Mouse (Mus musculus) heart, adult 9 months (tissue): Measurements from ENCODE around the gene Slfnl1.

Experiments
- DNase-seq, 2 experiments: peaks; one replicate each; pipeline ENCODE4 v3.0.0; 2022; ENCODE audit warnings: low spot score in 2 of 2

Slfnl1 gene

GRCm38 (mm10) chr4:120531986-120532385, at the start of gene Slfnl1:
TSS of gene Slfnl1 (plus strand) at chr4:120532231.
- no peak for DNase-seq

- peak; percentile 6 to 7 for DNase-seq
Observed at GRCm38 (mm10) chr4:120487707-120488106, 44.3 kb upstream of the Slfnl1 start.

DNA sequence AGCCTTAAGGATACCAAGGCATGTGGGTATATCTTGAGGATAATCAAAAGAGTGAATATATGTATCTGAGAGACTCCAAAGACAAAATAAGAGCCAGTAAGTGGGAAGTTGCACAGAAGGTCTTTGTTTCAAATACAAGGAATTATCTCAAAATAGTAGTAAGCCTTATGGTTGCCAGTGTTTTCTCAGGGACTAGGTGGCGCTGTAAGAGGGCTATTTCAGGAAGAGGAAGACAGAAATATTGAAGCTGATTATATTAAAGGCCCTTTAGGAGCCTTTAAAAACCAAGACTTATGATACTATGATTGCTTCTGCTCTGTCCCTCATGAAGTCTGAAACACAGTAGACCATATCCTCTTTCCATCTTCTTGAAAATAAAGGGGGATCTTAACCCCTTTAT, 25.1 kb upstream of the Slfnl1 start:
- DNase-seq = no peak

GRCm38 (mm10) chr4:120511203-120511602, 20.8 kb upstream of the Slfnl1 start:
- no peak for DNase-seq

DNA sequence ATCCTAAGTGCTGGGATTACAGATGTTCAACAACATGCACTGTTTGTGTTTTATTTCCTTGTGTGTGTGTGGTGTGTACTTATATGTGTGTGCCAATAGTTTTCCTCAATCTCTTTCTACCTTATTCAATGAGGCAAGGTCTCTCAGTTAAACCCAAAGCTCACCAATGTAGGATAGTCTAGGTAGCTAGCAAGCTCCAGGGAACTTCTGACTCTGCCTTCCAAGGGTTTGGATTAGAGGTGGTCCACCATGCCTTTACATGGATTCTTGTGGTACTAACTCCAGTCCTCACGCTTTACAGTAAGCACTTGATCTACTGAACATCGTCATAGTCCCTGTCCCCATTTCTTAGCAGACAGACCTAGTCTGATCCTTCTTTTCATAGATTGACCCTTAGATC, 17.7 kb upstream of the Slfnl1 start:
- DNase-seq = no peak

- DNase-seq = no peak
Observed at GRCm38 (mm10) chr4:120516491-120516890, 15.5 kb upstream of the Slfnl1 start.

DNA sequence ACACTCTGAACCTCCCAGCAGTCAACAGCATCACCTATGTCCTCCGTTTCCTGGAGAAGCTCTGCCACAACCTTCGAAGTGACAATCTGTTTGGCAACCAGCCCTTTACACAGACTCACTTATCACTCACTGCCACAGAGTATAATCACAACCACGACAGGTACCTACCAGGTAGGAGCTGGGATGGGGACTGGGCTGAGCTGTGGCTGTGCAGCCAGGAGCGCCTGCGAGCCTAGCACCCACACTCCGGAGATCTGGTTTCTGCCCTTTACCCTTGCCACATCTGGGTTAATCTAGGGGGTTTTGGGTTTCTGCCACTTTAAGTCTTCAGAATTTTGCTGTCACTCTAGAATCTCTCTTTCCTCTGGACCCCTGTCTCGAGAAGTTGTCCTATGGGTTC, 15.1 kb upstream of the Slfnl1 start:
- no peak for DNase-seq

DNA sequence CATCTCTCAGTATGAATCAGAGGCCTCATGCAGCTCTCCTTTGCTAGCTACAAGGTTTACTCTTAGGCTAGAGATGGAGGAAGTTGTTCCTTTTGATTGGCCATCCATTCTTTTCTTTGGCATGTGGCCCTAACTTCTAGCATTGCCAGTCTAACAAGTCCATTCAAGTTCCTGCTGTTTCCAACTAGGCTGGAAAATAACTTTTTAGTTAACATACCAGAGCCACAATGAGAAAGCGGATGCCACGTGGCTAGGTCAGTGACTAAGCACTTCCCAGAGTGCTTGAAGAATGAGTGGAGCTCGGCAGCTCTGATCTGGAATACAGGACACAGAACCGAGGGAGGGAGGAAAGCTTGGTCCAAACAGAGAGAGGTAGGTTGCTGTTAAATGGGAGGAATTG, 14.7 kb upstream of the Slfnl1 start:
- peak; percentile 27 to 40 for DNase-seq

GRCm38 (mm10) chr4:120521761-120522160, 10.3 kb upstream of the Slfnl1 start:
- DNase-seq = no peak

- DNase-seq = no peak
Observed at GRCm38 (mm10) chr4:120522351-120522750, 9.7 kb upstream of the Slfnl1 start.

- DNase-seq = no peak
Observed at GRCm38 (mm10) chr4:120523092-120523491, 8.9 kb upstream of the Slfnl1 start.

DNA sequence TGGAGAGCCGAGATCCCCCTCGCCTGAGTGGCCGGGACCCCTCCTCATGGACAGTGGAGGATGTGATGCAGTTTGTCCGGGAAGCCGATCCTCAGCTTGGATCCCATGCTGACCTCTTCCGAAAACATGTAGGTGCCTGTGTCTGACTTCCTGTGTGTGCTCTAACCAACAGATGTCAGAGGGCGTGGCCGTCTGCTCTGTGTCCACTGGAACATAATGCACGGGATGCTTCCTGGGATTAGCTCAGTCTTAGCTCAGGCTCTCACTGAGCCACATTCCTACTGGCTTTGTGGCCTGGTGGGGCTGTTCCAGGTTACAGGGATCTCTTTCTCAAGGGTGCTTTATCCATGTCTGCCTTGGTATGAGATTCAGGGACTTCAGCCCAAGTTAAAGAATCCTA, 3.9 kb upstream of the Slfnl1 start:
- peak; percentile 4 to 41 for DNase-seq

DNA sequence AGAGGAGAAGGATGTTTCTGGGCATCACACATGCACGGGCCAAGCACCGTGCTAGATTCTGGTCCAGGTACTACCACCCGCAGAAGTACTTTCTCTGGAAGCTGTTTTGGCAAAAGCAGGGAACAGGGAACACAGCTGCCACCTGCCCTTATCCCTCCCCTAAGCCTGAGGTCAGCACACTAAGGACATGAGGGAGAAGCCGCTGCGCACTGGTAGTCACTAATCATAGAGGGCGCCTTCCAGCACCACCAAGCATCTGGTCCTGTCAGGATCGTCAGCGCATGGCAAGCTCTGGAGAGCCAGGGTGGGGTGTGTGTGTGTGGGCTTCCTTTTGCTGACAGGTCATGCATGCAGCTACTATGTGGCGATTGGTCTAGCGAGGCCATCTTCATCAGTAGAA, 6.6 kb downstream of the Slfnl1 start:
- DNase-seq = no peak

- no peak for DNase-seq
Observed at GRCm38 (mm10) chr4:120544896-120545295, 12.9 kb downstream of the Slfnl1 start.

DNA sequence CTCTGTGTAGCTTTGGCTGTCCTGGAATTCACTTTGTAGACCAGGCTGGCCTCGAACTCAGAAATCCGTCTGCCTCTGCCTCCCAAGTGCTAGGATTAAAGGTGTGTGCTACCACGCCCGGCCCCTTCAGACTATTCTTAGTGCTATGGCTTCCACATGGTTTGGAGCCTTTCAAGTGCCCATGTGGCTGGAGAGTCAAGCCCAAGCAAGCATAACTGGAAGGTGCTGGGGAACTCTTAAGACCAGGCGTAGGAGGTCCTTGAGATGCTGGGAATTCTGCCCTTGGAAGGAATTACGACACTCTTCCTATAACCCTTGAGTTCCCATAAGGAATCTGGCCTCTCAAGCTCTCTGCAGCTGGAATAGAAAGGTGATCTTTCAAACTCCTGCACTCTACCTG, 24.6 kb downstream of the Slfnl1 start:
- no peak for DNase-seq

DNA sequence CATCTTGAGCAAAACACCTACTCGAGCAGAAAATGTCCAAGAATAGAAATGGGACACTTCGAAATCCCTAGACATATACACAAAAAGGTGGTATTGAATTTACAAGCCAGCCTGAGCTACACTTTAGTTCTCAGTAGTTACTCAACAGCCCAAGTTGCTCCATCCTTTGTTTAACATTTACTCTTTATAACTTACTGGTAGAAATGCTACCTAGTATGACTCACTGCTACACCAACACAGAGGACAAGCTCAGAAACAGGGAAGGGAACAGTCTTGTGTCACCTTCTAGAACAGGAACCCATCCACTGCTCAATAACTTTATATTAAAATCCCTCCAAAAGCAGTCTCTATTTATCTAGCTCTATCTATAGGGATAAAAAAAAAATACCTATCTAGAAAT, 33.7 kb downstream of the Slfnl1 start:
- no peak for DNase-seq

GRCm38 (mm10) chr4:120568005-120568404, 36.0 kb downstream of the Slfnl1 start:
- peak; percentile 53 to 62 for DNase-seq

DNA sequence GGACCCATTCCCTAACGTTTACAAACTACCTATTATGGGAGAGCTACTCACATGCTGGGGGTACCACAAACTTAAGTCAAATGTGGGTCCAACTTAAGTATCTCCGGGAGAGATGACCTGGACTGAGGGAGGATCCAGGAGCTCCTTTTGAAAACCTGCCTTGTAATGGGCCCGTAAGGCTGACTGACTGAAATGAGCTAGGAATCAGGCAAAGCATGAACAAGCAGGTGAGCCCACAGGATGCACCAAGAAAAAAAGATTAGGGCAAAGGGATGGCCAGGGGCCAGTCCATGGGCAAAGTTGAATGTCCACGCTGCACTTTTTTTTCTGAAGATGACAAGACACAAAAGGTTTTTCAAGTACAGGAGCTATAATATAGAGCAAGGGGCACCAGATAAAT, 37.0 kb downstream of the Slfnl1 start:
- peak; percentile 6 to 7 for DNase-seq

DNA sequence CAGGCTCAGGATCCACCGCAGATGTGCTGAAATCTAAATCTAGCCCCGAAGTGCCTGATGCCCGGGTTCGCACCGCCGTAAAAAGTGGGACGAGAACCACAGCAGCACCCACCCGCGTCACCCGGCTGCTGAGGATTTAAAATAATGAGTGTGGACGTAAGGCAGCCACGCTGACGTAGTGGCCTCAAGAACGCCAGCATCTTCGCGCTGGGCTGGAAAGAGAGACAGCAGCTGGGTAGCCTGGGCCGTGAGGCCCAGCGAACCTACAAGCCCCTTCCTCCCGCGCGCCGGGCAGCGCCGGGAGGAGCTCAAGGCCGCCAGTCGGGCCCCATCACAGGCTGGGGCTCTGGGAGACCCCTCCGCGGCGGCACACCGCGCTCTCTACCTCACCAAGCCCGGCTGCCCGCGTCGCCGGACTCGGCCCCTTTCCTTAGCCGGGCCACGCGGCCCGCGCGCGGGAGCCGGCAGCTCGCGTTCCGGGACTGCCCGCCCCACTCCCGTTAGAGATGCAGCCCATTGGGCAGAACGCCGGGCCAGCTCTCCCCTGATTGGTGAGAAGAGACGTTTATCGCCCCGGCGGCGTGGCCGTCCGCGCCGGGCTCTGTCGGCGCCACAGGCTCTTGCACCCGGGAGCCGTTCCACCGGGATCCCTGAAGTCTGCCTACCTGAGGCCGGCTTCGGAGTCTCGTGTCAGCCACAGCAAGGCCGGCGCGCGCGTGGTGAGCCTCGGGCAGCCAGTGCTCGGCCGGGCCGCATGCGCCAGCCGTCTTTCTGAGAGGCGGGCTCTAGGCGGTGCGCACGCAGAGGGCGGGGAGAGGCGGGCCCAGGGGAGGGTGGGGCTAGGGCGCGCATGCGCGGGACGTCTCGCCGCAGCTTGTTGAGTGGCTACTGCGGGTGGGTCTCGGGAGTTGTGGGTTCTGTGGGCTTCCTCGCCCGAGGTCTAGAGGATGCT, 37.7 kb downstream of the Slfnl1 start, which contains the start of gene Ctps:
Ctps (minus strand) TSS at position 791 of the 952 bp plus-strand sequence.
- DNase-seq = peak; percentile 96 to 97

DNA sequence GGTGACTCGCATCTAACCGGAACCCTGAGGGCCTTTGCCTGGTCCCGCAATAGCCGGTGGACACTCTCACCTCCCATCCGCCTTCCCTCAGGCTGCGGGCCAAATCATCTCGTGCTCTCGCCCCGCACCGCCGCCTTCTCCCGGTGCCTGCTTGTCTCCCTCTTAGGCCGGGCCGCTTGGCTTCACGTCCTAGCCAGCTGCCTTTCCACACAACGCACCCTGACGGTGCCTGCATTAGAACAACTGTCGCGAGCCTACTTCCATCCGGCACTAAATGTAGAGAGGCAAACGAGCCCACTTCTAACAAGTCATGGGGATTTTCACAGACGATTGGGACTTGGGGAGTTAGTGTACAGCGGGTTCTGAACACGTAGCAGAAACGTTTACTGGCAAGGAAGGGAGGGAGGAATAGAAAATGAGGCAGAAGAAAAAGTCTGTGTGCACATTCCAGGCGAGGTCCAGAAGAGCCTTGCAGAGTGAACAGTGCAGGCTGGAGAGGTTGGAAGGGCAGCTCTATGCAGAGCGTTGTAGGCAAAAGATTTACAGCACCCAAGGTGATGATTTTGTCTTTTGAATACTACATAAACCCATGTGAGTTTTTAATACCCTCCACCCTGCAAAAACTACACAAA, 38.5 kb downstream of the Slfnl1 start:
- no peak for DNase-seq

- DNase-seq = peak; percentile 5 to 7
Observed at GRCm38 (mm10) chr4:120571070-120571464, 39.0 kb downstream of the Slfnl1 start.

- DNase-seq = no peak
Observed at GRCm38 (mm10) chr4:120571691-120572090, 39.7 kb downstream of the Slfnl1 start.

GRCm38 (mm10) chr4:120580894-120581293, 48.9 kb downstream of the Slfnl1 start:
- DNase-seq = no peak
